Mouse (Mus musculus) heart, embryonic 12.5 days (tissue): Measurements from ENCODE around the gene Klhl20. TPM values are rescaled to one million over a fixed set of nuclear protein-coding genes. Genes with fewer than 3 reads are reported as not detected.
"Not testable (repeated sequence)": the region's sequence is repeated elsewhere in the genome, so short reads cannot be mapped to it uniquely, and the experiment has no call there.

Experiments
- ATAC-seq: fragments of 200-750 bp; cut with Nextera tagmentation; 2 replicates; pipeline ENCODE4 v1.8.0; 2017; ENCODE audit warnings: moderate TSS enrichment, moderate library complexity; ENCODE audit not compliant: insufficient number of reproducible peaks, low FRiP score
- H3K27ac ChIP-seq: fragments of 300-500 bp; sonication (generic); 2 replicates; pipeline ENCODE4 v1.5.1; 2016; ENCODE audit warnings: mild to moderate bottlenecking, moderate library complexity; ENCODE audit not compliant: poor library complexity, severe bottlenecking
- H3K27me3 ChIP-seq: fragments of 300-500 bp; sonication (generic); replicated peaks from 2 replicates; pipeline ENCODE4 v1.6.1; 2016; ENCODE audit warnings: mild to moderate bottlenecking, moderate library complexity
- H3K36me3 ChIP-seq: fragments of 300-500 bp; sonication (generic); 2 replicates; pipeline ENCODE4 v1.6.1; 2016; ENCODE audit warnings: mild to moderate bottlenecking, moderate library complexity
- H3K4me1 ChIP-seq: fragments of 300-500 bp; sonication (generic); replicated peaks from 2 replicates; pipeline ENCODE4 v1.6.1; 2016; ENCODE audit warnings: mild to moderate bottlenecking
- H3K4me2 ChIP-seq: fragments of 300-500 bp; sonication (generic); 2 replicates; pipeline ENCODE4 v1.6.1; 2016; ENCODE audit warnings: mild to moderate bottlenecking, moderate library complexity
- H3K4me3 ChIP-seq: fragments of 300-500 bp; sonication (generic); 2 replicates; pipeline ENCODE4 v1.5.1; 2016; ENCODE audit warnings: mild to moderate bottlenecking
- H3K9ac ChIP-seq: fragments of 300-500 bp; sonication (generic); 2 replicates; pipeline ENCODE4 v1.6.1; 2016; ENCODE audit warnings: mild to moderate bottlenecking, moderate library complexity
- H3K9me3 ChIP-seq: fragments of 300-500 bp; sonication (generic); replicated peaks from 2 replicates; pipeline ENCODE4 v1.6.1; 2016; ENCODE audit warnings: mild to moderate bottlenecking, moderate library complexity
- WGBS: fragments of 180-500 bp; shearing (Covaris S2); methylation state at CpG from one replicate; pipeline ENCODE4 v1.1.7; 2016; 5-methylcytosine and 5-hydroxymethylcytosine counted together
- polyA plus RNA-seq: library from polyadenylated mRNA; unstranded; fragments of >200 nt; fragmentation: Nextera tagmentation; extraction: Ambion mirVana; gene quantifications from 2 replicates; pipeline ENCODE4 v1.2.1, GENCODE M21; 2016

Klhl20 gene
- polyA plus RNA-seq, result 14.6 and 15.2 TPM in 2 replicates

DNA sequence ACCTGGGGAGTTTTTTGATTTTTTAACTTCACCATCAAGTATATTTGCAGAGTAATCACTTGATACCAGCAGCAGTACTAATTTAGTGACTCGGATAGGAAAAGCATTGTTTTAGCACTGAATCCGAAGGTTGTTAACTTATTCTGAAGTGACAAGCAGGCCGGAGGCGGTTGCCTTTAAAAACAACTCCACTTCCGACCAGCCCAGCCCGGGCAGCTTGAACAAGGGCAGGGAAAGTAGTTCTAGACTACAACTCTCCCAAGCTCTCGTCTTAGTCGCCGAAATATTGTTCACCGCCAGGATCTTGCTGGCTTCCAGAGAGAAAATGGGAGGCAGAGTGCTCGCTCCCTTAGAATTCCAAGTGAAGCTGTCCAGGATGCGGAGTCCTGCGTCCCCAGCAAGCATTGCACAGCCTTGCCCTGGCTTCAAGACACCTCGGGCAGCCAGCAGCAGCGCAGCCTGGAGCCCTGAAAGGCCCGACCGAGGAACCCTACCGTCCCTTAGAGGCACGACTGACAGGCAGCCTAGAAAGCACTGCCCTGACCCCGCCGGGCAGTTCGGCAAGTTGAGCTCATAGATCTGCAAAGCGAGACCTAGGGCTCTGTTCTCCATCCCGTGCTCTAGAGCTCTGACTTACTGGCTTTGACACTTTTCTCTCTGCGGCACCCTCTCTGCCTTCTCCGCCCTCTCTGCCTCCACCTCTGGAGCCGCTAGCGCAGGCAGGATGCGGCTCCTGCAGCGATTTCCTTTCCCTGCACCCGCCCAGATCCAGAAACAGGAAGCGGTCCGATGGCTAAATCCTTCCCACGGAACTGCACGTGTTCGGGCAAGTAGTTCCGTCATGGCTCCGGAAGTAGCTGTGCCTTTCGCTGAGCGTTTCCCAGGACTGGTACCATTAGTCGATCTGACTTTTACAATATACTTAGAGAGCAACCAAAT, at the start of gene Klhl20:
TSS of gene Klhl20 (minus strand) at position 786 of the 939 bp plus-strand sequence.
- peak within 1 kb of the TSS; percentile 94 for H3K9ac ChIP-seq
- peaks cover 10% of the 10 kb centered on the region for H3K36me3 ChIP-seq
- WGBS, result under 1% methylated on average over 41 of the region's 41 CpGs
- ATAC-seq, result peak; percentile 96
- H3K27ac ChIP-seq, result peak within 1 kb of the TSS; percentile 88
- H3K27me3 ChIP-seq, result 0 out of 2 replicates have a peak, but pooled peaks cover 5% of the 10 kb centered on the region
- peak within 1 kb of the TSS; percentile 85 for H3K4me2 ChIP-seq
- H3K4me3 ChIP-seq, result peak within 1 kb of the TSS; percentile 94
- H3K4me1 ChIP-seq, result peaks cover 10% of the 10 kb centered on the region; the same call in 1 of the 2 replicates
- no peaks in the 10 kb centered on the region for H3K9me3 ChIP-seq

DNA sequence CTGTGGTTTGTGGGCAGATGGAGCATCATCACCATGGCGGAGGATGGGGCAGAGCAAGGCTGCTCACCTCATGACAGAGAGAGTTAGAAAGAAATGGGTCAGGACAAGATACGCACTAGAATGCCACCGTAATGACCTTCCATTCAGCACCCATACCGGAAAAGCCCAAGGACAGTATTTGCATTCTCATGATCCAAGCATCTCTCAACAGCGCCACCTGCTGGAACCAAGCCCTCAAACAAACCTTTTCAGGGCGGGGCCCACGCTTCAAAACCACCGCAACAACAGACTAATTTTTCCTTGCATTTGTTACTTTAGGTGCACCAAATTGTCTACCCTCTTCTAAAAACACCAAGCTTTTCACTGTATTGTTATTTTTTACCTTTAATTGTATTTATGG, 49.4 kb upstream of the Klhl20 start:
- Histone ChIP-seq H3K4me2 (no peak overlapping the region), H3K36me3 (no peaks in the 10 kb centered on the region), H3K4me3 (no peak overlapping the region), H3K27ac (no peak overlapping the region), H3K27me3 (no peaks in the 10 kb centered on the region), H3K9ac (no peak overlapping the region), H3K9me3 (peaks cover 12% of the 10 kb centered on the region; the same call in 1 of the 2 replicates), H3K4me1 (no peaks in the 10 kb centered on the region)
- WGBS, result 44% methylated on average over 8 of the region's 8 CpGs
- ATAC-seq, result no peak

DNA sequence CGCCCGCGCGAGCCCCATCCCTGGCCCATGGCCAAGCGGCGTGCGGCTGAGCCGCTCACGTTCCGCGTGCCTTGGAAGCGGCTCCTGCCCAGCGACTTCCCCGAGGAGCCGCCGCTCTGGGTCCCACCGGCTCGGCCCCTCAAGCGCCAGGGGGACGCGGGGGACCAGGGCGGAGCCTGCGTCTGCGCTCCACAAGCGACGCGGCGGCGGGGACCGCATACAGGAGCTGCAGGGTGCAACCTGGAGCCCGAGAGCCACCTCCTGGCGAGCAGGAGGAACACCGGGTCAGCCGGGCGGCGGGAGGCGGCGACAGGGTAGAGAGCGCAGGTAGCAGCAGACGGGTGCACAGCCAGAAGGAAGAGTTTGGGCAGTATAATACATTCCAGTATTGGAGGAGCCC, 39.3 kb upstream of the Klhl20 start:
- Histone ChIP-seq H3K27ac (no peak overlapping the region), H3K4me2 (peak overlapping the region; percentile 77), H3K4me1 (no peaks in the 10 kb centered on the region), H3K27me3 (peaks cover 48% of the 10 kb centered on the region), H3K9me3 (no peaks in the 10 kb centered on the region), H3K4me3 (peak overlapping the region; percentile 57), H3K36me3 (no peaks in the 10 kb centered on the region), H3K9ac (peak overlapping the region; percentile 64)
- peak; percentile 75; the same call in 1 of the 2 replicates for ATAC-seq
- WGBS, result 2% methylated on average over 40 of the region's 40 CpGs

DNA sequence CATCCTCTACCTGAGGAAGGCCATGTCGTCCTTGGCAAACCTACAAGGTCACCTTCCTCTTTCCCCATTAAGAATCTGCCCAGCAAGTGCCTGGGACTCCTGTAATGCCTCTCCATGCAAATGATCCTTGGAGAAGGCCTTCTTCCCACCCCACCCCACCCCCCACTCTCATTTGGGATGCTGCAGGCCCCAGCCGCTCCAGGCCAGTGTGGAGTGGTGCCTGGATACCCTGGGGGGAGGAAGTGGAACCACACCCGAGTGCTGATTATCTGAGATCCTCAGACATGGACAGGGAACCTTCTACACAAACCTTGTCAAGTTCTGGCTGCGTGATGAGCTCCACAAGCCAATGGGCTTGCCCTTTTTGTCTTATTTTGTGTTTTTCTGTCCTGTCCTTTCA, 29.0 kb upstream of the Klhl20 start:
- Histone ChIP-seq H3K27me3 (no peaks in the 10 kb centered on the region), H3K9ac (no peak overlapping the region), H3K4me1 (no peaks in the 10 kb centered on the region), H3K27ac (no peak overlapping the region), H3K4me2 (no peak overlapping the region), H3K9me3 (no peaks in the 10 kb centered on the region), H3K36me3 (no peaks in the 10 kb centered on the region), H3K4me3 (no peak overlapping the region)
- no peak for ATAC-seq
- WGBS, result 48% methylated on average over 4 of the region's 4 CpGs

DNA sequence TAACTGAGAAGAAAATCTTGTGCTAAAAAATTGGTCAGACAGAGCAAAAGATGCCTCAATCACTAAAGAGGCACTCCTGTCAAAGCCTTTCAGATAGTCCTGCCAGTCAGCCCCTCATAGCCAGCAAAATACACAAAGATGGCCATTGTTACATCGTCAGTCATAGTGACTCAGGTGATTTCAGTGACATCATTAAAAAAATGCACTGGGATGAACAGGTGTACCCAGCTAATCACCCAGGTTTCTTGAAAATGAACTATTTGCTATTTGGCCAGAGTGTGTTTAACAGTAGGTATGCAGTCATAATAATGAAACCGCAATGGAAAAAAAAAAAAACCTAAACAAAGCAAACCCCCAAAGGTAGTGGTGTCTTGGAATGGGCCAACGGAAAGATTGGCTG, 27.9 kb upstream of the Klhl20 start, which contains the start of gene Tex50:
TSS of gene Tex50 (minus strand) at position 101 of the 400 bp plus-strand sequence.
- Histone ChIP-seq H3K4me2 (no peak within 1 kb of the TSS), H3K4me3 (no peak within 1 kb of the TSS), H3K9ac (no peak within 1 kb of the TSS), H3K4me1 (no peaks in the 10 kb centered on the region), H3K27me3 (no peaks in the 10 kb centered on the region), H3K27ac (no peak within 1 kb of the TSS), H3K9me3 (no peaks in the 10 kb centered on the region), H3K36me3 (no peaks in the 10 kb centered on the region)
- no peak for ATAC-seq
- 81% methylated on average over 3 of the region's 3 CpGs for WGBS

DNA sequence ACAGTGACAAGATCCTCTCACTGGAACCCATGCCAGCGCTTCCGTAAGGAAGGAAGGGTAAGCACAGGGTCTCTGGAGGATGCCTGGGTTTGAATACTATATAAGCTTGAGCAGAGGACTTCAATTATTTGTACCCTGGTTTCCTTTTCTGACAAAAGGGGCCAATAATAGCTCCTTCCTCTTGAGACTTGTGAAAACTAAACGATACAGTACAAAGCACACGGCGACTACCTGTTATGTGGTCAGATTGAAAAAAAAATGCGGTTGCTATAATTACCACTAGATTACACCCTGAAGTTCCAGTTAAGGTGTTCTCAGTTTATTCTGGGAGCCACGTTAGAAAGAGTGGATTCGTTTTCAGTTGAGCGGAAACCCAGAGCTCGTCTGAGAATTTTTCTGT, 25.2 kb upstream of the Klhl20 start:
- no peak for ATAC-seq
- H3K36me3 ChIP-seq, result no peaks in the 10 kb centered on the region
- no peaks in the 10 kb centered on the region for H3K27me3 ChIP-seq
- H3K9me3 ChIP-seq, result no peaks in the 10 kb centered on the region
- no peak overlapping the region for H3K27ac ChIP-seq
- H3K4me2 ChIP-seq, result no peak overlapping the region
- WGBS, result 80% methylated on average over 10 of the region's 10 CpGs
- no peak overlapping the region for H3K4me3 ChIP-seq
- H3K4me1 ChIP-seq, result no peaks in the 10 kb centered on the region
- no peak overlapping the region for H3K9ac ChIP-seq

DNA sequence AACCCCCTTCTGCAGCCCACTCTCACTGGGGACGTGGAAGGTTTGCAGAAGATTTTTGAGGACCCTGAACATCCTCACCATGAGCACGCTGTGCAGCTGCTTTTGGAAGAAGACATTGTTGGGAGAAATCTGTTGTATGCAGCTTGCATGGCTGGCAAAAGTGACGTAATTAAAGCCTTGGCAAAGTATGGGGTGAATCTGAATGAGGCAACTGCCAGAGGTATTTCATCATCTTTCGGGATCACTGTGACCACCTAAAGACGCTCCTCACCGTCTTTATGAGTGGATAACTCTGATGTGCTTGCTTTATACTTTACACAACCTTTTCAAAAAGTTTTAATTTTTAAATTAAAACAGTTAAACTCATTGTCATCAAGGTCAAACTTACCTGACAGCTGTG, 19.8 kb upstream of the Klhl20 start:
- no peak overlapping the region for H3K9ac ChIP-seq

DNA sequence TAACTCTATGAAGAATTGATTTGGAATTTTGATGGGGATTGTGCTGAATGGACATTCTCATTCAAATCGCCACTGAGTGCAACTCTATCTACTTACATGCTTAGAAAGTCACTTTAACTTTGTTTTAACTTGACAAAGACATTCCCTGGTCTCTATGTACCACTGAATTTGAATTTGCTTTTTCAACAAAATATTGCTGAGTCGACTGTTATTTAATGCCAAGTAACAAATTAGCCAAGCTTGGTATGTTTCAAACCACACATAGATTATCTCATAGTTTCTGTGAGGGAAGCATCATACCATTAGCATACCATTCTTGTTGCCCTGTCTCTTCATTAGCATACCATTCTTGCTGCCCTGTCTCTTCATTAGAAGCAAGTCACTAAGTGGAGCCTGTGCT, 16.6 kb upstream of the Klhl20 start:
- no peak for ATAC-seq
- no peak overlapping the region for H3K9ac ChIP-seq
- WGBS, result 64% methylated on average over 2 of the region's 2 CpGs
- H3K27me3 ChIP-seq, result no peaks in the 10 kb centered on the region
- no peaks in the 10 kb centered on the region for H3K4me1 ChIP-seq
- H3K4me3 ChIP-seq, result no peak overlapping the region
- H3K36me3 ChIP-seq, result no peaks in the 10 kb centered on the region
- no peak overlapping the region for H3K27ac ChIP-seq
- H3K9me3 ChIP-seq, result no peaks in the 10 kb centered on the region
- no peak overlapping the region for H3K4me2 ChIP-seq

More for the DNA sequence above, 19.8 kb upstream of the Klhl20 start:
- H3K4me3 ChIP-seq, result no peak overlapping the region
- WGBS, result 74% methylated on average over 6 of the region's 6 CpGs
- no peaks in the 10 kb centered on the region for H3K9me3 ChIP-seq
- no peak overlapping the region for H3K4me2 ChIP-seq
- H3K36me3 ChIP-seq, result no peaks in the 10 kb centered on the region
- ATAC-seq, result no peak
- H3K27ac ChIP-seq, result no peak overlapping the region
- no peaks in the 10 kb centered on the region for H3K4me1 ChIP-seq
- H3K27me3 ChIP-seq, result no peaks in the 10 kb centered on the region

DNA sequence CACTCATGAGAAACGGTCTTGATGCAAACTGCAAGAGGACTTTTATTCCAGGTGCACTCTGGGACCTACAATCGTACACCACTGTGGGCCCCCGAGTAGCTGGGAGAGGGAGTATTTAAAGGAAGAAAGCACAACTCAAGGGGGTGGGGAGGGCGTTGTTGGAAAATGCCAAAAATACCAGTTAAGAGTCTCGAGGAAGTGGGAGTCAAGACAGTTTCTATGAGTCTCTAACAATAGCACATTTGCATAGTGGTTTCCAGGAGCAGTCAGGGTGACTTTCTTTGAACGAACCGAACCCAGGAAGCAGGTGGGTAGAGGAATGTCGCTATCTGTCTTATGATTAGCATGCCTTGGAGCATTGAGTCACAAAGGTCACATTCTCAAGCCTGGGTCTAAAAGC, 14.3 kb upstream of the Klhl20 start:
- not testable (repeated sequence) for H3K4me1 ChIP-seq, H3K9me3 ChIP-seq, H3K9ac ChIP-seq, H3K4me3 ChIP-seq, H3K27ac ChIP-seq, ATAC-seq, H3K36me3 ChIP-seq, H3K4me2 ChIP-seq, H3K27me3 ChIP-seq
- WGBS, result 77% methylated on average over 8 of the region's 8 CpGs

DNA sequence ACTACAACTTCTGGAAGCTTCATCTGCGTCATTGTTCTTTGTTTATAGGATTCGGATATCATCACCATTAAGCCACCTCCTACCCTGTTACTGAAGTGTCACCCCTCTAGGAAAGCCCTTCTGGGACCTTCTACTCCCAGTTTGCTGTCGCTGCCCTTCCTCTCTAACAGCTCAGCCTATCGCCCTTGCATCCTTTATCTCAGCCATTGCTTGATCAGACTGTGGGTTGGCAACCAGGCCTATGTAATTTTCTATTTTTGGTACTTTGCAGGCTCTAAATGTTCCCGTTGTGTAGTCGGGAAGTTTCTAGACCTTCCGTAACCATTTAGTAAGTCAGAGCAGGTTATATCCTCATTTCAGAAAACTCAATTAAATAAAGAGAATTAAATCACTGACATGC, 11.9 kb upstream of the Klhl20 start:
- H3K4me3 ChIP-seq, result no peak overlapping the region
- 0 out of 2 replicates have a peak, but pooled peaks cover under 1% of the 10 kb centered on the region for H3K27me3 ChIP-seq
- no peak overlapping the region for H3K9ac ChIP-seq
- no peak for ATAC-seq
- H3K4me1 ChIP-seq, result peaks cover 5% of the 10 kb centered on the region
- WGBS, result 62% methylated on average over 7 of the region's 7 CpGs
- H3K27ac ChIP-seq, result no peak overlapping the region
- H3K4me2 ChIP-seq, result peak overlapping the region; percentile 95; the same call in 1 of the 2 replicates
- no peaks in the 10 kb centered on the region for H3K36me3 ChIP-seq
- no peaks in the 10 kb centered on the region for H3K9me3 ChIP-seq

DNA sequence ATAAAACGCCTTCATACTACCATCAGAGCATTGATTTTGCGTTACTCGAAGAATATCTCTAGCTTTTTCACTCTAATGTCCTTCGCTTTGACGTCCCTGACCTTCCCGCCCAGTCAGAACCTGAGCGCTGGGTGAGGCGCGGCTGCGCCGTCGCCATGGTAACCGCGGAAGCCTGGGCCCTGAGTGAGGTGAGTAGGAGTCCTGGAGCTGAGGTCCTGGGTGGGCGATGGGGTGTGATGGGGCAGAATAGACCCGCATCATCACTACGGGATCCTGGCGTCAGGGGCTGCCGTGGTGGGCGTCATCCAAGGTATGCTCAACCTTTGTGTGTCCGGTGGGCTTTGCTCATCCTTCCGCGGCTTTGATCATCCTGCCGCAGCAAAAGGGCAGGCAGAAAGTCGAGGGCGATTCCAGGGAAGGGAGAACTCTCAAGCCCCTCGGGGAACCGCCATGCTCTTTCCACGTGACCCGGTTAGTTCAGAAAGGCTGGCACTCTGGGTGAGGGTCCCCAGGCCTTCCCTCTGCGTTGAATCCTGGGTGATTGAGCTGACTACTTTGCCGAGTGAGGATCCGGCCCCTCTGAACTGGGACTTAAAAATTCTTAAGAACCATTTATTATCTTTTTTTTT, 11.3 kb upstream of the Klhl20 start, which contains the start of gene Ankrd45:
TSS of gene Ankrd45 (plus strand) at position 161 of the 629 bp plus-strand sequence.
- peak within 1 kb of the TSS; percentile 72 for H3K9ac ChIP-seq
- H3K27me3 ChIP-seq, result peaks cover 4% of the 10 kb centered on the region; the same call in 1 of the 2 replicates
- ATAC-seq, result peak; percentile 73; the same call in 1 of the 2 replicates
- peak within 1 kb of the TSS; percentile 95 for H3K4me2 ChIP-seq
- no peaks in the 10 kb centered on the region for H3K36me3 ChIP-seq
- H3K9me3 ChIP-seq, result no peaks in the 10 kb centered on the region
- no peak within 1 kb of the TSS for H3K27ac ChIP-seq
- H3K4me1 ChIP-seq, result peaks cover 5% of the 10 kb centered on the region
- WGBS, result 7% methylated on average over 33 of the region's 33 CpGs
- peak within 1 kb of the TSS; percentile 59 for H3K4me3 ChIP-seq
